Mouse (Mus musculus) midbrain, embryonic 16.5 days (tissue): ENCODE measurements at regions not wholly inside any gene's neighbourhood (a gene's known extent, or its start where the extent isn't known, plus 50 kb on each side); places are given as distances from the start of the nearest gene placed in this dataset.

ENCODE experiments used
- ATAC-seq: fragments of 200-750 bp; cut with Nextera tagmentation; 2 replicates; pipeline ENCODE4 v1.8.0; 2017; ENCODE audit warnings: moderate TSS enrichment
- H3K27ac ChIP-seq: fragments of 300-500 bp; sonication (generic); 2 replicates; pipeline ENCODE4 v1.5.1; 2014; ENCODE audit warnings: mild to moderate bottlenecking, low read length, mixed read lengths
- H3K27me3 ChIP-seq: fragments of 300-500 bp; sonication (generic); 2 replicates; pipeline ENCODE4 v1.6.1; 2014; ENCODE audit warnings: low read depth, low read length, mixed read lengths; ENCODE audit not compliant: control insufficient read depth, insufficient read depth
- H3K36me3 ChIP-seq: fragments of 300-500 bp; sonication (generic); 2 replicates; pipeline ENCODE4 v1.6.1; 2014; ENCODE audit warnings: mild to moderate bottlenecking, low read length, moderate library complexity, mixed read lengths; ENCODE audit not compliant: control insufficient read depth, insufficient read depth
- H3K4me1 ChIP-seq: fragments of 300-500 bp; sonication (generic); 2 replicates; pipeline ENCODE4 v1.6.1; 2014; ENCODE audit warnings: mild to moderate bottlenecking, low read length, mixed read lengths; ENCODE audit not compliant: control insufficient read depth, insufficient read depth
- H3K4me2 ChIP-seq: fragments of 300-500 bp; sonication (generic); 2 replicates; pipeline ENCODE4 v1.6.1; 2014; ENCODE audit warnings: mild to moderate bottlenecking, low read length, mixed read lengths
- H3K4me3 ChIP-seq: fragments of 300-500 bp; sonication (generic); 2 replicates; pipeline ENCODE4 v1.5.1; 2014; ENCODE audit warnings: low read depth, mild to moderate bottlenecking, low read length, moderate library complexity, mixed read lengths
- H3K9ac ChIP-seq: fragments of 300-500 bp; sonication (generic); 2 replicates; pipeline ENCODE4 v1.6.1; 2014; ENCODE audit warnings: low read depth, low read length, mixed read lengths
- H3K9me3 ChIP-seq: fragments of 300-500 bp; sonication (generic); replicated peaks from 2 replicates; pipeline ENCODE4 v1.6.1; 2014; ENCODE audit warnings: mild to moderate bottlenecking, low read length, mixed read lengths; ENCODE audit not compliant: control insufficient read depth, poor library complexity, severe bottlenecking
- WGBS: fragments of 180-500 bp; shearing (Covaris S2); extraction: QIAGEN DNeasy Blood & Tissue Kit; methylation state at CpG from one replicate; pipeline ENCODE4 v1.1.7; 2014; 5-methylcytosine and 5-hydroxymethylcytosine counted together

DNA sequence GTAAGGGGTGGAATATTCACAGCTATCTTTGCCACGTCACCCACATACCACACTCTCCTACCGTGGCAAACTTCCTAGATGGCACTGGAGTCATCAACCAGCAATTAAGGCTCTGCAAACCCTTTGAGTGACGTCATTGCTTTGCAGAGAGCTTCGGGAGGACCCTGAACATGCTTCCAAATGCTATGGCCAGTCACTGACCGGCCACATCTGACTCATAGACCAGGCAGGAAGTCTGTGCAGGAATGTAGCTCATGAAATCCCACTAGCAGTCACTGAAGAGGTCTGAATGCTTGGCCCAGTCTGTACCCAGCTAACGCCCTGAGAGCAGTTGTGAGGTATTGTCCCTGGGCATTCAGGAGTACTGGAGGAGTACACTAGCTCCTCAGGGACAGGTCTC, 203.9 kb upstream of the Rbms3 start:
- H3K27ac ChIP-seq, result no peak overlapping the region
- no peaks in the 10 kb centered on the region for H3K36me3 ChIP-seq
- ATAC-seq, result no peak
- no peak overlapping the region for H3K4me3 ChIP-seq
- H3K9ac ChIP-seq, result no peak overlapping the region
- H3K27me3 ChIP-seq, result no peaks in the 10 kb centered on the region
- H3K9me3 ChIP-seq, result no peaks in the 10 kb centered on the region
- no peak overlapping the region for H3K4me2 ChIP-seq
- WGBS, result 84% methylated on average over 6 of the region's 6 CpGs
- H3K4me1 ChIP-seq, result peaks cover 7% of the 10 kb centered on the region; the same call in 1 of the 2 replicates

DNA sequence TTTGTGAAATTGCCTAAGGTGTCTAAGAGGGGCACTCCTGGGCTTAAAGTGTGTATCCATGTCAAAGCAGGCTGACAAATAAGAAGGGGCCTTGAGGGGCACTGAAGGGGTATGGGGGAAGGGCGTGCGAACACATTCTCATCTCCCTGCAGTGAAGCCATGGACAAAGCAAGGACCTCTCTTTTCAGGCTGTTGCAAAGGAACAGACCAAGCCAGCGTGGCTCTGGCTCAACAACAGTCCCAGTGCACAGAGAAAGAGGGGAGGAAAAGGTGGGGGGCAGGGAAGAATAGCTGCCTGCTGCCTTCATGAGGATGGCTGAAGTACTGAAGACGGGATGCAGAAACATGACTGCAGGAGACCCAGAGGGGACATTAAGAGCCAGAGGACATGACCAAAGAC, 184.9 kb upstream of the Rbms3 start:
- Histone ChIP-seq H3K4me2 (no peak overlapping the region), H3K27ac (no peak overlapping the region), H3K4me1 (peaks cover 6% of the 10 kb centered on the region; the same call in 1 of the 2 replicates), H3K9ac (no peak overlapping the region), H3K36me3 (no peaks in the 10 kb centered on the region), H3K4me3 (no peak overlapping the region), H3K27me3 (no peaks in the 10 kb centered on the region), H3K9me3 (no peaks in the 10 kb centered on the region)
- WGBS, result 21% methylated on average over 4 of the region's 4 CpGs
- no peak; the same call in 1 of the 2 replicates for ATAC-seq

DNA sequence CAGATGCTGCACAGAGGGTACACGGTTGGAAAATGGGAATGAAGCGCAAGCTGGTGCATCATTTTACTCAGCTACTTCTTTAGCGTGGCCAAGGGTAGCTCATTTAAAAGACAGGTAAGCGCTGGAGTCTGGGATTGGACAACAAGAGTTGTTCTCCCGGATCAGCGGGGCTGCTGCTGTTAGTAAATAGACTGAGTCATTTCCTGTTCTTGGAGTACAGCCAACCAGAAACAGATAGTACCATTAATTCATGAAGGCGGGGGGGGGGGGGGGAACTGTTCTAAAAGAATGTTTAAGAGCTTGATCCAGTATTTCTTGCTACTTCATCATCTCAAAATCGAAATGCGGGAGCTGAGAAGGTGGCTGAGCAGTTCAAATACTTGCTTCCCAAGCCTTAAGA, 183.5 kb upstream of the Rbms3 start:
- no peak overlapping the region for H3K9ac ChIP-seq
- H3K4me3 ChIP-seq, result no peak overlapping the region
- no peaks in the 10 kb centered on the region for H3K27me3 ChIP-seq
- H3K4me1 ChIP-seq, result peaks cover 6% of the 10 kb centered on the region; the same call in 1 of the 2 replicates
- no peaks in the 10 kb centered on the region for H3K9me3 ChIP-seq
- no peaks in the 10 kb centered on the region for H3K36me3 ChIP-seq
- H3K27ac ChIP-seq, result no peak overlapping the region
- H3K4me2 ChIP-seq, result no peak overlapping the region
- no peak for ATAC-seq
- 85% methylated on average over 9 of the region's 9 CpGs for WGBS

DNA sequence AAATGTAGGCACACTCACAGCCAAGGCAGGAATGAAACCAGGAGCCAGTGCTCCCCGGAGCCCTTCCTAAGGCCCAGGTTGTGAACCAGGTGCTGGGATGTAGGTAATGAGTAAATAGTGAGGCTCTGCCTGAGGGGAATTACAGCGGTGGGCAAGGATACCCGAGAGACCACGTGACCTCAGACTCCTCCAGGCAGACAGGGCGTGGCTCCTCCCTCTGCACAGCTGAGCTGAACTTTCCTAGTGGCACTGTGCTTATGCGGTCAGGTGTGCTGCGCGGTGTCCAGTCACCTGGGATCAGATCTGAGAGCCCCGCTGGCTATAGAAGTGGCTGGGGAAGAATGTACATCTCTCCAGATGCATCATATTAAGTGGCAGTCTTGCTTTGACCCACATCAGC, 176.1 kb upstream of the Rbms3 start:
- Histone ChIP-seq H3K4me3 (no peak overlapping the region), H3K27me3 (no peaks in the 10 kb centered on the region), H3K27ac (no peak overlapping the region), H3K4me1 (no peaks in the 10 kb centered on the region), H3K36me3 (no peaks in the 10 kb centered on the region), H3K9ac (no peak overlapping the region), H3K4me2 (no peak overlapping the region), H3K9me3 (no peaks in the 10 kb centered on the region)
- ATAC-seq, result no peak
- 83% methylated on average over 9 of the region's 9 CpGs for WGBS

DNA sequence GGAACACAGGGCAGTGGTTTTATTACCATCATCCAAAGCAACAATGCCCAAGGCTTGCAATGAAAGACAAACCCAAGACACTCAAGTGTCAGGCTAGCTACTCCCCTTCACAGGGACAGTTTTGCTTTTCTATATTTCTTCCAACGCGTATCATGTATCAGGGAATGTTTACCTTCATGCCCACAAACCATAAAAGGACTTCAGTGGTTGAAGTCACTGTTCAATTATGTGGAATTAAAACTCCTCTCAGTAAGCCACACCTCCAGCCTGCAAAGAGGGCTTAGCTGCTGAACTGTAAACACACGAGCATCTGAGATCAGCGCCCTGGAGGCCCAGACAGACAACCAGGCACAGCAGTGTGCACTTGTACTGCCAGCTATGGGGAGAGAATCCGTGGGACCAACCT, 154.5 kb upstream of the Rbms3 start:
- ATAC-seq, result no peak
- Histone ChIP-seq H3K27ac (no peak overlapping the region), H3K4me3 (no peak overlapping the region), H3K36me3 (no peaks in the 10 kb centered on the region), H3K9me3 (no peaks in the 10 kb centered on the region), H3K4me1 (no peaks in the 10 kb centered on the region), H3K9ac (no peak overlapping the region), H3K4me2 (no peak overlapping the region), H3K27me3 (no peaks in the 10 kb centered on the region)
- WGBS, result 77% methylated on average over 5 of the region's 5 CpGs

DNA sequence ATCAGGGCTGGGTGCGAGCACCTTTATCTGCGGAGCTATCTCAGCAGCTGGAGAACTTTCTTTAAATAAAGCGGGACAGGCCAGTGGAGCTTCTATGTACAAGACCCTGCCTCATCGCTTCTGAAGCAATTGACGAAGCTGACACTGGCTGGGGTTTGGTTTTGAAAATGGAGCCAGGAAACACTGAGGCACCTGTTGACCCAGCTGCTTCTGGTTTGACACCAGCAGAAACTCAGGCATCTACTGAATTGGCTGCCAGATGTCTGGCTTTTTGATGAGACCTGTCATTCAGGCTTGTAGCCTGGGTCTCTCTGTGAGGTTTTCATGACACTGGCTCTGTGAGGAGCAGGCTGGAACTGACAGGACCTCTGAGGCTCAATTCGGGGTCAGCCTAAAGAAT, 124.9 kb upstream of the Rbms3 start:
- Histone ChIP-seq H3K9ac (no peak overlapping the region), H3K27ac (no peak overlapping the region), H3K27me3 (no peaks in the 10 kb centered on the region), H3K4me3 (no peak overlapping the region), H3K4me1 (no peaks in the 10 kb centered on the region), H3K36me3 (no peaks in the 10 kb centered on the region), H3K9me3 (no peaks in the 10 kb centered on the region), H3K4me2 (no peak overlapping the region)
- WGBS, result 94% methylated on average over 6 of the region's 6 CpGs
- ATAC-seq, result no peak

DNA sequence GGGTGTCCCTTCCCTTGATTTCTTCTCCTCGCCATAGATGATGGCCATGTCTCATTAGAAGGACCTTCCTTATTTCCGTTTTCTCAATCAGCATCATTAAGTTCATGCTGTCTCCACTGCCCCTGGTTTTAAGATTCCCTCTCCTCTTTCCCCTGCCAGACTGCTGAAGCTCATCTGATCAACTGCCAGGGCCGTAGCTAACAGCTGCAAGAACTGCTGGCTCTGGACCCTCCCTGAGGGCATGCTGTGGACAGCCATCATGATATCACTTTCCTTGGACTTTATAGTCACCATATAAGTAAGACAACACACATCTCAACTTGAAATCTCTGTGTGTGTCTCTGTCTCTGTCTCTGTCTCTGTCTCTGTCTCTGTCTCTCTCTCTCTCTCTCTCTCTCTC, 123.8 kb upstream of the Rbms3 start:
- H3K4me1 ChIP-seq, result no peaks in the 10 kb centered on the region
- no peaks in the 10 kb centered on the region for H3K36me3 ChIP-seq
- H3K9me3 ChIP-seq, result no peaks in the 10 kb centered on the region
- no peak for ATAC-seq
- no peak overlapping the region for H3K9ac ChIP-seq
- no peak overlapping the region for H3K27ac ChIP-seq
- H3K4me3 ChIP-seq, result no peak overlapping the region
- H3K27me3 ChIP-seq, result no peaks in the 10 kb centered on the region
- H3K4me2 ChIP-seq, result no peak overlapping the region
- 82% methylated on average over 3 of the region's 3 CpGs for WGBS

DNA sequence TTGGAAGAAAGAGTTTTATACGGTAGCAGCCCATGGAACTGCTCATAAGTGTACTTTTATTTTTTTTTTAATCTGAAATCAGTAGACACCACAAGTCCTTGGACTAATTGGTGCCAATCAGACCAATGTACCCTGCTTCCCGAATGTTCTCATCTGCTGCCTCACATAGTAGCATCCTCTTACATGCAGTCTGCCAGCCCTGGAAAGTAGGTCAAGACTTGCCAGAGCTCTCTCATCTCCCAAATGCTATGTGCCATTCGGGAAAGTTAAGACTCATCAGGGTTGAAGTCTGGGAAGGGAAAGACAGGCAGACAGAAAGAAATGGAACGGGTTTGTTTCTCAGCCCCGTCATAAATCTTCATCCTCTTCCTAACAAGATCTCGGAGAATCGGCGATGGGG, 115.2 kb upstream of the Rbms3 start:
- Histone ChIP-seq H3K9me3 (no peaks in the 10 kb centered on the region), H3K27me3 (no peaks in the 10 kb centered on the region), H3K4me3 (no peak overlapping the region), H3K36me3 (no peaks in the 10 kb centered on the region), H3K27ac (no peak overlapping the region), H3K4me2 (no peak overlapping the region), H3K4me1 (no peaks in the 10 kb centered on the region), H3K9ac (no peak overlapping the region)
- ATAC-seq, result no peak
- WGBS, result 91% methylated on average over 8 of the region's 8 CpGs

DNA sequence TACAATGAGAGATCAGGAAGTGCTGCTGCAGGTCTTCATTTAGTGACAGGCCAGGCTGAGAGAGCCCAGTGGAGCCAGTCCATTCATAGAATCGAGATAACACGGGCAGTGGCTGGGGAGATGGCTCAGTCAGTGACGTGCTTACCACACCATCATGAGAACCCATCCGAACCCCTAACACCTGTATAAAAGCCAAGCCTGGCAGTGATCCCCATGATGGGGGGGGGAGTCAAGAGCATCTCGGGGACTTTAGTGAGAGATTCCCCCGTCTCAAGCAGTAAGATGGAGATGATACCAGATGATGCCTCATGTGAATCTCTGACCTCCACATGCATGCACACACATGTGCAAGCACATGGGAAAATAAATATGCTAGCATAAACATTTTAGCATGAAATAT, 99.7 kb upstream of the Rbms3 start:
- H3K9ac ChIP-seq, result no peak overlapping the region

DNA sequence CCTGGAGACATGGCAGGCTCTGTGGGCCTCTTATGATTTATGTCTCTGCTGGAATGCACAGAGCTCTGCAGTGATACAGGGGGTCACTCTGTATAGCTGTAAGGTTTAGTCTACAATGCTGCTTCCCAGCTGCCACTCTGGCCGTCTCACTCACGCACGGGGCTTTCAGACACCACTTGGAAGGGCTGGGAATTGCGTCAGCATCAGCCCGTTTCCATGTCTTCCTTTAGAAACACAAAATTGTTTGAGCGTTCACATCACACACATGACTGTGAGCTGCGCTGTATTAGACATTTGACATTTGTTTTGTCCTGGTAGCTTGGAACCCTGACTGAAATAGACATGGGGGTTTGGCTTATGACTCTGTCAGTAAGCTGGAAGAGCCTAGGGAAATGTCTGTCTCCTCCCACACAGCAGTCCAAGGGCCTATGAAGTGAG, 90.5 kb upstream of the Rbms3 start:
- Histone ChIP-seq H3K4me2 (no peak overlapping the region), H3K4me3 (no peak overlapping the region), H3K4me1 (no peaks in the 10 kb centered on the region), H3K27me3 (no peaks in the 10 kb centered on the region), H3K9ac (no peak overlapping the region), H3K27ac (no peak overlapping the region), H3K36me3 (no peaks in the 10 kb centered on the region), H3K9me3 (no peaks in the 10 kb centered on the region)
- 92% methylated on average over 7 of the region's 7 CpGs for WGBS
- no peak for ATAC-seq

More for the DNA sequence above, 99.7 kb upstream of the Rbms3 start:
- Histone ChIP-seq H3K4me2 (no peak overlapping the region), H3K9me3 (no peaks in the 10 kb centered on the region), H3K36me3 (no peaks in the 10 kb centered on the region), H3K27ac (no peak overlapping the region), H3K4me3 (no peak overlapping the region), H3K4me1 (no peaks in the 10 kb centered on the region), H3K27me3 (no peaks in the 10 kb centered on the region)
- WGBS, result 81% methylated on average over 6 of the region's 6 CpGs
- no peak for ATAC-seq
